Mouse (Mus musculus): ENCODE measurements at regions not wholly inside any gene's neighbourhood (a gene's known extent, or its start where the extent isn't known, plus 50 kb on each side); places are given as distances from the start of the nearest gene placed in this dataset.

DNA sequence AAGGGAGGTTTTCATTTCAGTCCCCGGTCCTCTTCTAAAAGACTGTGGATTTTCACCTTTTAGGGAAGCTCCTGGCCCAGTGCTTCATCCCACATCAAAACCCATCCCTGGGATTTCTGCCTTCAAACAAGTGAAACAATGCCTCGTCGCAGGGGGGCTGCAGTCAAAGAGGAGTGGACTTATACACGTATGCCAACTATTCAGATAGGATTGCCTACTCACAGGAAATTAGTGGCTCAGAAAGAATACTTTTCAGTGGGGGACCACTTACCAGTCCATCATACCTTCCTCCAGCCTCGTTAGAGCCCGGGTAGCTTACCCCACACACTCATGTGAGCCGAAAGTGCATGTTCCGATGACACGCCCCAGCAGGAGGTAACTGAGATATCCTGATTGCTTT, 262.1 kb upstream of the Tenm2 start:
- TF ChIP-seq MAFK (IDR thresholded peaks at IDR 0.05; ENCODE audit: insufficient read depth, low read depth, low read length) = no peak
- no peak for TF ChIP-seq CHD2 (IDR thresholded peaks at IDR 0.05; ENCODE audit: low read depth, low read length)
- no peak for TF ChIP-seq ZNF384 (IDR thresholded peaks at IDR 0.05; ENCODE audit: low read depth, low read length)
- TF ChIP-seq ZC3H11A (IDR thresholded peaks at IDR 0.05; ENCODE audit: borderline replicate concordance, low read depth, low read length) = no peak
- no peak for TF ChIP-seq HCFC1 (IDR thresholded peaks at IDR 0.05; ENCODE audit: borderline replicate concordance, insufficient read depth, low read length)

Data from ES-E14 (cell line).